Mouse (Mus musculus) liver, adult 2 months (tissue): ENCODE data around the gene Rbfox3. TPM values are rescaled to one million over a fixed set of nuclear protein-coding genes. Genes with fewer than 3 reads are reported as not detected.

ENCODE experiments used
- DNase-seq: peaks from one replicate; pipeline ENCODE4 v3.0.0-alpha.2; 2011; ENCODE audit warnings: low read depth, low spot score; ENCODE audit errors: extremely low read depth
- H3K27ac ChIP-seq: fragments of 200-500 bp; replicated peaks from 2 replicates; pipeline ENCODE4 v1.5.1; 2012; ENCODE audit warnings: low read depth, mild to moderate bottlenecking, control low read depth, inconsistent platforms, low read length; ENCODE audit not compliant: insufficient read depth
- H3K27me3 ChIP-seq: fragments of 200-500 bp; 2 replicates; pipeline ENCODE4 v1.6.1; 2012; ENCODE audit warnings: mild to moderate bottlenecking, moderate library complexity, low read length, inconsistent platforms; ENCODE audit not compliant: control insufficient read depth, insufficient read depth
- H3K36me3 ChIP-seq: fragments of 200-500 bp; 2 replicates; pipeline ENCODE4 v1.6.1; 2012; ENCODE audit warnings: low read length, inconsistent platforms; ENCODE audit not compliant: control insufficient read depth, insufficient read depth
- H3K4me1 ChIP-seq: fragments of 200-500 bp; 2 replicates; pipeline ENCODE4 v1.6.1; 2011; ENCODE audit warnings: low read length; ENCODE audit not compliant: control insufficient read depth, insufficient read depth
- H3K4me3 ChIP-seq: fragments of 200-500 bp; 2 replicates; pipeline ENCODE4 v1.5.1; 2011; ENCODE audit warnings: low read depth, mild to moderate bottlenecking, control low read depth, low read length, moderate library complexity; ENCODE audit not compliant: insufficient read depth
- H3K79me2 ChIP-seq: fragments of 200-500 bp; 2 replicates; pipeline ENCODE4 v1.6.1; 2012; ENCODE audit warnings: inconsistent platforms, mild to moderate bottlenecking, low read length, moderate library complexity; ENCODE audit not compliant: control insufficient read depth, insufficient read depth
- H3K9ac ChIP-seq: fragments of 200-500 bp; 2 replicates; pipeline ENCODE4 v1.6.1; 2012; ENCODE audit warnings: low read depth, mild to moderate bottlenecking, control low read depth, inconsistent platforms, low read length
- CTCF ChIP-seq: fragments of 200-500 bp; IDR thresholded peaks from 2 replicates; pipeline ENCODE4 v1.5.1; 2011; ENCODE audit warnings: low read depth, low read length, control low read depth
- POLR2A ChIP-seq: fragments of 200-500 bp; IDR thresholded peaks from 2 replicates; pipeline ENCODE4 v1.6.1; 2011; ENCODE audit warnings: low read length, control low read depth; ENCODE audit not compliant: insufficient read depth; ENCODE audit errors: extremely low read depth
- WGBS: fragments of 180-500 bp; shearing (Covaris S2); methylation state at CpG from one replicate; pipeline ENCODE4 v1.1.7; 2018; 5-methylcytosine and 5-hydroxymethylcytosine counted together
- polyA plus RNA-seq: library from polyadenylated mRNA; depleted of rRNA; stranded (reverse); fragments of >200 nt; gene quantifications from 2 replicates; pipeline ENCODE4 v1.2.3, GENCODE M21; 2012
- total RNA-seq: library from RNA; depleted of rRNA; stranded (reverse); fragments of >200 nt; gene quantifications from 2 replicates; pipeline ENCODE4 v1.2.3, GENCODE M21; 2014

The Rbfox3 gene
- total and polyA plus RNA-seq, 2 experiments, result 0.28 to 0.44 TPM

DNA sequence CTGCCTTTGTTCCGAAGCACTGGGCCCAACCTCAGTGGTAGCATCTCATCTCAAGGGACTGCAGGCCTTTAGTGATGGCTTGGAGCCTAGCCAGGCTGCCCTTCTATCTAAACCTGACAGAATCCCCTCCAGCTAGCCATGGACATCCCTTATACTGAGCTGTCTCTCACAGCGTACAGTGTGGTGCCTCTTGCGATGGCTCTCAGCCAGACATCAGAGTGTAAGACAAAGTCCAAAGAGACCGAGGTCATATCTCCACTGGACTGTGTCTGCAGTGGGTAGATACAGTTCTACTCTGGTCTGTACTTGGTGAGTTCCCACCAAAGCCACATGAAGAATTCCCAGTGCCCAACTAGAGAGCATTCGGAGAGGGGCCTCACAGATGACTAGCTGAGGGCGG lies 240.2 kb downstream of the Rbfox3 start:
- no peaks in the 10 kb centered on the region; the same call in 1 of the 2 replicates for H3K4me1 ChIP-seq
- TF ChIP-seq POLR2A, result no peak
- TF ChIP-seq CTCF, result no peak
- H3K9ac ChIP-seq, result no peak overlapping the region
- H3K27me3 ChIP-seq, result no peaks in the 10 kb centered on the region
- DNase-seq, result peak; percentile 4
- no peaks in the 10 kb centered on the region for H3K36me3 ChIP-seq
- WGBS, result 60% methylated on average over 6 of the region's 6 CpGs
- H3K79me2 ChIP-seq, result no peaks in the 10 kb centered on the region
- H3K27ac ChIP-seq, result no peak overlapping the region
- no peak overlapping the region for H3K4me3 ChIP-seq

DNA sequence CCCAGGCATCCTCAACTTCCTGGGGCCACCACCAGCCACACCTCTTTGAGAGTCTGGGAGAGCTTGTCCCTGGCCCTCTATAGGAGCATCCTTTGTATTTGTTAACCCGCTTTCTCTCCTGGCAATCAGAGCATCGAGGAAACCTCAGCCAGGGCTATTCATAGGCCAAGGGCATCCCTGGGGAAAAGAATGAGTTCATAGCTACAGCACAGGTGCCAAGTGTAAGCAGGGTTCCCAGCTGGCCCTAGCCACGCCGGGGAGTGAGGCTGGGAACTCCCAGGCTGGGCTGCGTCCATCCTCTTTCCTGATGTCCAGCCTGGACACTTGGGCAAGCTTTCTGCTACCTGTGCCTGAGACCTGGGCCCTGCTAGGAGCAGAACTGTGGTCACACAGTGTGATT lies 241.6 kb downstream of the Rbfox3 start:
- Histone ChIP-seq H3K36me3 (no peaks in the 10 kb centered on the region), H3K27ac (no peak overlapping the region), H3K79me2 (no peaks in the 10 kb centered on the region), H3K9ac (no peak overlapping the region), H3K27me3 (no peaks in the 10 kb centered on the region), H3K4me1 (no peaks in the 10 kb centered on the region; the same call in 1 of the 2 replicates), H3K4me3 (no peak overlapping the region)
- 83% methylated on average over 5 of the region's 5 CpGs for WGBS
- no peak for DNase-seq
- no peak for TF ChIP-seq POLR2A
- TF ChIP-seq CTCF, result no peak

DNA sequence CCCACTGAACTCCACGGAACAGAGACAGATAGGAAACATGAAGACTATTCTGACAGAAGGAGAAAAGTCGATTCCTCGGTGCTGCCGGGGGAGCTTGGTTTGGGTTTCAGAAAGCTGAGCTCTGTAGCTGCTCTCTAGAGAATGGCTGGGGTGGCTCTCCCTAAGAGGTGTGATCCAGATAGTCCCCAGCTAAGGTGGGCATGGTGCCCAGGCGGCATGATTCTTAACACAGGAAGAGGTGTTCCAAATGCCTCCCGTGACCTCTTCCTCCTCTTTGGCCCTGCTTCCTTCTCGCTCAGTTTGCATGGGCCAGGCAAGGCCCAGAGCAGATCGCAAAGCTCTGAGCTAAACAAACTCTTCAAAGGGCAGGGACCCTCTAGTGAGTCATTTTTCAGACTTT lies 243.0 kb downstream of the Rbfox3 start:
- Histone ChIP-seq H3K9ac (no peak overlapping the region), H3K4me3 (no peak overlapping the region), H3K79me2 (no peaks in the 10 kb centered on the region), H3K36me3 (no peaks in the 10 kb centered on the region), H3K4me1 (no peaks in the 10 kb centered on the region; the same call in 1 of the 2 replicates), H3K27ac (no peak overlapping the region), H3K27me3 (no peaks in the 10 kb centered on the region)
- TF ChIP-seq CTCF (no peak), POLR2A (no peak)
- no peak for DNase-seq
- 72% methylated on average over 8 of the region's 8 CpGs for WGBS

DNA sequence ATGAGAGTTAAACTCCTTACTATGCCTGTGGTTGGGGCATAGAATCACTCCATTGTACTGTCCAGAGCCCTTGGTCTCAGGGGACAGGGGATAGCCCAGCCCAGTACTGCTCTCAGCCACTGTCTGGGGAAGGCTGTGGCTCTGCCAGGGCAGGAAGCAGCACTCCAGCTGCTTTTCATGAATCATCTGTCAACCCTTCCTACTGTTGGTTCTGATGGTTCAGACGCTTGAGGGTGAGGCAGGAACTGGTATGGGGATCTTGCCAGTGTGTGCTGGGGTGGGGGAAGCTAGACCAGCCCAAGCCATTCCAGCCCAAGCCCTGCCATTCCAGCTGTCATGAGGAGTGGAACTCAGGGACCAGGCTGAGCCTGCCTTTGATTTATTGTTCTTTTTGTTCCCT lies 243.5 kb downstream of the Rbfox3 start:
- Histone ChIP-seq H3K27ac (no peak overlapping the region), H3K27me3 (no peaks in the 10 kb centered on the region), H3K9ac (no peak overlapping the region), H3K36me3 (no peaks in the 10 kb centered on the region), H3K4me1 (no peaks in the 10 kb centered on the region; the same call in 1 of the 2 replicates), H3K79me2 (no peaks in the 10 kb centered on the region), H3K4me3 (no peak overlapping the region)
- DNase-seq, result no peak
- TF ChIP-seq POLR2A (no peak), CTCF (no peak)
- 52% methylated on average over 1 of the region's 1 CpGs for WGBS

DNA sequence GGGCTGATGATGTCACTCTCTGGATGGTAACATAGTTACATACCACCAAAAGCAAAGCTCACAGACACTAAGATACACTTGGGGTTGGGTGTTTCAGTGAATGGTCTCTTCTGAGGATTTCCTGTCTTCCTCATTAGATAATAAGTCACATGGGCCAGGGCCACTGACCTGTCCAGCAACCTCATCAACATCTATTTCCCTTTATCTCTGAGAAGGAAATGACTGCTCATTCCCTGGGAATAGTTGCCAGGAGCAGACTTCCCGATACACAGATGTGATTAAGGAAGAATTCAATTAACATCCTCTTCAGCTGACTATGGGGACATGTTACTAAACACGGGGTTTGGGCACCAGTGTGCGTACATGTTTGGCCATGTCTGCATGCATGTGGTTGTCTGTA lies 245.2 kb downstream of the Rbfox3 start:
- H3K4me3 ChIP-seq, result no peak overlapping the region
- no peaks in the 10 kb centered on the region; the same call in 1 of the 2 replicates for H3K4me1 ChIP-seq
- no peaks in the 10 kb centered on the region for H3K79me2 ChIP-seq
- WGBS, result 62% methylated on average over 3 of the region's 3 CpGs
- no peak overlapping the region for H3K9ac ChIP-seq
- no peak for TF ChIP-seq CTCF
- no peak for TF ChIP-seq POLR2A
- DNase-seq, result peak; percentile 27
- no peak overlapping the region for H3K27ac ChIP-seq
- H3K27me3 ChIP-seq, result no peaks in the 10 kb centered on the region
- H3K36me3 ChIP-seq, result no peaks in the 10 kb centered on the region

DNA sequence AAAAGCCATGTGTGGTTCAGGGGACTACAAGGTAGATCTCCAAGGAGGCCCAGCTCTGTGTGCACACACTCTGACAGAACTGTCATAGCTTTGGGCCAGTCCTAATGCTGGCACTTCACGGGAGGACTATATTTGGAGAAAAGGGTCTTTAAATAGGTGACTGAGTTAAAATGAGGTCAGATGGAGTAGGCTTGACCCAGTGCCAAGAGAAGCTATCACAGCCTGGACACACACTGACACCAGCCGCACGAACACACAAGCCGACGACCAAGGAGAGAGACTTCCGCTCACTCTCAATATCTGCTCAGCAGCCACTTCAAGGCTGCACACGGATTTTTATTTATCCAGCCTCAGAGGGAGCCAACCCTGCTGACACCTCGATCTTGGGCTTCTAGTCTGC lies 248.1 kb downstream of the Rbfox3 start:
- Histone ChIP-seq H3K9ac (no peak overlapping the region), H3K79me2 (no peaks in the 10 kb centered on the region), H3K4me1 (no peaks in the 10 kb centered on the region; the same call in 1 of the 2 replicates), H3K27me3 (no peaks in the 10 kb centered on the region), H3K27ac (no peak overlapping the region), H3K4me3 (no peak overlapping the region), H3K36me3 (no peaks in the 10 kb centered on the region)
- DNase-seq, result no peak
- WGBS, result 58% methylated on average over 8 of the region's 8 CpGs
- TF ChIP-seq CTCF (no peak), POLR2A (no peak)
